Mouse (Mus musculus) olfactory bulb, adult 2 months (tissue): Measurements from ENCODE around the gene Tmem185a.

Experiments
- CTCF ChIP-seq: fragments of 200-500 bp; IDR thresholded peaks from 2 replicates; pipeline ENCODE4 v1.5.1; 2012; ENCODE audit warnings: low read depth, mild to moderate bottlenecking, low read length, moderate library complexity; ENCODE audit not compliant: insufficient read depth
- POLR2A ChIP-seq: fragments of 200-500 bp; IDR thresholded peaks from 2 replicates; pipeline ENCODE4 v1.6.1; 2012; ENCODE audit warnings: mild to moderate bottlenecking, low read depth, low read length, moderate library complexity; ENCODE audit not compliant: insufficient read depth

GRCm38 (mm10) chrX:70475215-70475765 lies 1.7 kb downstream of the Tmem185a start:
- no peak for TF ChIP-seq POLR2A
- no peak for TF ChIP-seq CTCF
